Mouse (Mus musculus) olfactory bulb, adult 2 months (tissue): ENCODE results near the gene Als2cr12.

ENCODE experiments used
- CTCF ChIP-seq: fragments of 200-500 bp; IDR thresholded peaks from 2 replicates; pipeline ENCODE4 v1.5.1; 2012; ENCODE audit warnings: low read depth, mild to moderate bottlenecking, low read length, moderate library complexity; ENCODE audit not compliant: insufficient read depth
- POLR2A ChIP-seq: fragments of 200-500 bp; IDR thresholded peaks from 2 replicates; pipeline ENCODE4 v1.6.1; 2012; ENCODE audit warnings: mild to moderate bottlenecking, low read depth, low read length, moderate library complexity; ENCODE audit not compliant: insufficient read depth

DNA sequence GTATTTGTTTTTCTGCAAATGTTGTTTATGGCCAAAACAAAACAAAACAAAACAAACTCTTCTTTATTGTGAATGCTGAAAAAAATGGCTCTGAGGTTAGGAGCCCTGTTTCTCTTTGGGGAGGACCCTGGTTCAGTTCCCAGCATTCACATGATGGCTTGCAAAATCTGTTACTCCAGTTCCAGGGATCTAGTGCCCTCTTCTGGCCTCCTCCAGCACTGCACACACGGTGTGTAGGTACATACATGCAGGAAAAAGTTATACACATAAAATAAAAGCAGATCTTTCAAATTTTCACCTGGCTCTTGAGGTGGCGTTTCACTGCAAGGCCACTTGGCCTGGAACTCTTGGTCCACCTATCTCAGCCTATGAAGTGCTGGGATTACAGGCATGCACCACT lies 77.0 kb downstream of the Als2cr12 start:
- TF ChIP-seq CTCF (no peak), POLR2A (no peak)
